Mouse (Mus musculus): ENCODE data around the gene Nlrp4b. TPM values are rescaled to one million over a fixed set of nuclear protein-coding genes. Genes with fewer than 3 reads are reported as not detected.
"Not testable (repeated sequence)": the region's sequence is repeated elsewhere in the genome, so short reads cannot be mapped to it uniquely, and the experiment has no call there.

The Nlrp4b gene
- not detected in 2 replicates for polyA plus RNA-seq (2012; ENCODE audit: insufficient read depth, insufficient read length, low replicate concordance, missing spikeins)

DNA sequence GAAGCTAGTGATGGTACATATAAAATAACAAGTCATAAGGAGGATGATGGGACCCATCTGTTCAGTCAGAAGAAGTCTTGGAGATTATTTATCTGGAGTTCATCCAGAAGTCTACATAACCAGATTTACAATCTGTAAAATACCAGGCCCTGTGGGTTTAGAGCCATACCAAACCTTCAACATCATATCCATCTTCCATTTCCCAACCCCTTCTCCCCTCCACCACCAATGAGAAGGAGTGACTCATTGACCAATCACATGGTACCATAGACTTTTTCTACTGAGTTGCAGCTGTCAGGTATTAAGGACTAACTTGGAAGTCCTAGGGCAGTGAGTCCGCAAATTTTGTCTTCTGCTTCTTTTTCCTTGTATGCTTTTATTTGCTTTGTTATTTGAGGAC, at the start of gene Nlrp4b:
TSS of gene Nlrp4b (plus strand) at position 301 of the 400 bp plus-strand sequence.
- H3K4me3 ChIP-seq (ENCODE audit: insufficient read depth, low read depth, low read length) = no peak within 1 kb of the TSS
- TF ChIP-seq POLR2A (IDR thresholded peaks at IDR 0.05; ENCODE audit: insufficient read depth, low read depth, low read length) = no peak
- TF ChIP-seq CTCF (IDR thresholded peaks at IDR 0.05; ENCODE audit: insufficient read depth, low read depth, low read length) = no peak
- 97% methylated on average over 1 of the region's 1 CpGs for WGBS
- no peaks in the 10 kb centered on the region for H3K4me1 ChIP-seq (ENCODE audit: control insufficient read depth, insufficient read depth, low read length)
- H3K27ac ChIP-seq (ENCODE audit: insufficient read depth, low read depth, low read length) = no peak within 1 kb of the TSS

DNA sequence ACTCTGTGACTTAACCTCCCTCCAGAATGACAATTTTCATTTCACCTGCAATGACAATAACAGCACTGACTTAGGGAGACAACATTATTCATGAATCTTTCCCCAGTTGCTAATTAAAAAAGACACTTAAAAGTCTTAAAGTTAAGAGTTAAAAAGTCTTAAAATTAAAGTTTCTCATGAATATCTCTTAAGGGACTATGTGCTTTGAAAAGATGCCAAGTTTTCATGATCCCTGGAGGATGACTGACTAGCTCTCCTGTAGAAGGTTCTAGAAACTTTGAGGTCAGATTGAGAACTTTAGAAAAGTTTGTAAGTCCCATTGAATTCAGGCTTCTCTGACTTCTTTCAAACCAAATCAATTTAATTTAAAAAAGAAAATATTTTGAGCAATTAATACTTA, 66.7 kb downstream of the Nlrp4b start, which contains the start of gene Vmn1r71:
TSS of gene Vmn1r71 (minus strand) at position 101 of the 400 bp plus-strand sequence.
- H3K4me3 ChIP-seq (ENCODE audit: insufficient read depth, low read depth, low read length) = no peak within 1 kb of the TSS
- no peak for TF ChIP-seq CTCF (IDR thresholded peaks at IDR 0.05; ENCODE audit: insufficient read depth, low read depth, low read length)
- TF ChIP-seq POLR2A (IDR thresholded peaks at IDR 0.05; ENCODE audit: insufficient read depth, low read depth, low read length) = no peak
- no peak within 1 kb of the TSS for H3K27ac ChIP-seq (ENCODE audit: insufficient read depth, low read depth, low read length)
- no peaks in the 10 kb centered on the region for H3K4me1 ChIP-seq (ENCODE audit: control insufficient read depth, insufficient read depth, low read length)

DNA sequence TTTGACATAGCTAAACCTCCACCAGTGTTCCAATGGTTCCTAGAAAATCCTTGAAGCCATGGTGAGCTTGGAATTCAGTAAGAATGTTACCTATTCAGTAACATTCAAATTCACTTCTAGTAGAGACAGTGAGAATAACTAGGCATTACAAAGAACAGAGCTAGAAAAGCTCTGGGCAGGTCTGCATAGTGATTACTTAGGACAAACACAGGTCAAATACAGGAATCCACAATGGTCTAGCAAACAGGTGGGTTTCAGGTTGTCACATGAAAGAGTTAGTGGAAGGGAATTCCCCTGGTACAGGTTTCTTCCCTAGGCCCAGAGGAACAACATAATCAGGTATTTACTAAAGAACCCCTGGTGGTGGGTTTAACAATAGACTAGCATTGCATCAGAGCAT, 70.0 kb downstream of the Nlrp4b start:
- not testable (repeated sequence) for H3K4me1 ChIP-seq (ENCODE audit: control insufficient read depth, insufficient read depth, low read length); H3K4me3 ChIP-seq (ENCODE audit: insufficient read depth, low read depth, low read length); H3K27ac ChIP-seq (ENCODE audit: insufficient read depth, low read depth, low read length)

Other genes with a start within 250 kb of the Nlrp4b start
- gene Vmn1r67, start 244.5 kb upstream of the Nlrp4b start, polyA plus RNA-seq (2012; ENCODE audit: insufficient read depth, insufficient read length, low replicate concordance, missing spikeins) = not detected in 2 replicates
- not detected in 2 replicates for gene Zik1, start 192.4 kb upstream of the Nlrp4b start, polyA plus RNA-seq (2012; ENCODE audit: insufficient read depth, insufficient read length, low replicate concordance, missing spikeins)
- not detected in 2 replicates for gene Vmn1r68, start 129.3 kb upstream of the Nlrp4b start, polyA plus RNA-seq (2012; ENCODE audit: insufficient read depth, insufficient read length, low replicate concordance, missing spikeins)
- not detected in 2 replicates for gene Vmn1r69, start 74.1 kb upstream of the Nlrp4b start, polyA plus RNA-seq (2012; ENCODE audit: insufficient read depth, insufficient read length, low replicate concordance, missing spikeins)
- not detected in 2 replicates for gene Vmn1r70, start 56.3 kb upstream of the Nlrp4b start, polyA plus RNA-seq (2012; ENCODE audit: insufficient read depth, insufficient read length, low replicate concordance, missing spikeins)
- not detected in 2 replicates for gene Vmn1r71, start 66.6 kb downstream of the Nlrp4b start, polyA plus RNA-seq (2012; ENCODE audit: insufficient read depth, insufficient read length, low replicate concordance, missing spikeins)
- gene Zscan4b, start 217.3 kb downstream of the Nlrp4b start, polyA plus RNA-seq (2012; ENCODE audit: insufficient read depth, insufficient read length, low replicate concordance, missing spikeins) = not detected in 2 replicates

Data from olfactory bulb, adult 2 months (tissue).